Mouse (Mus musculus) lung, embryonic 16.5 days (tissue): ENCODE data around the gene Acot9. TPM values are rescaled to one million over a fixed set of nuclear protein-coding genes. Genes with fewer than 3 reads are reported as not detected.

ENCODE experiments used
- ATAC-seq: fragments of 200-750 bp; cut with Nextera tagmentation; 2 replicates; pipeline ENCODE4 v1.8.0; 2017; ENCODE audit warnings: low read depth, mild to moderate bottlenecking, moderate library complexity
- H3K27ac ChIP-seq: fragments of 300-500 bp; sonication (generic); 2 replicates; pipeline ENCODE4 v1.5.1; 2014; ENCODE audit warnings: mild to moderate bottlenecking, control low read depth, low read length
- H3K27me3 ChIP-seq: fragments of 300-500 bp; sonication (generic); 2 replicates; pipeline ENCODE4 v1.6.1; 2014; ENCODE audit warnings: low read depth, low read length, mixed read lengths; ENCODE audit not compliant: control insufficient read depth, insufficient read depth
- H3K36me3 ChIP-seq: fragments of 300-500 bp; sonication (generic); 2 replicates; pipeline ENCODE4 v1.6.1; 2014; ENCODE audit warnings: low read length; ENCODE audit not compliant: control insufficient read depth, insufficient read depth
- H3K4me1 ChIP-seq: fragments of 300-500 bp; sonication (generic); replicated peaks from 2 replicates; pipeline ENCODE4 v1.6.1; 2014; ENCODE audit warnings: low read length, mixed read lengths; ENCODE audit not compliant: control insufficient read depth, insufficient read depth
- H3K4me2 ChIP-seq: fragments of 300-500 bp; sonication (generic); 2 replicates; pipeline ENCODE4 v1.6.1; 2014; ENCODE audit warnings: low read depth, low read length, control low read depth
- H3K4me3 ChIP-seq: fragments of 300-500 bp; sonication (generic); 2 replicates; pipeline ENCODE4 v1.5.1; 2014; ENCODE audit warnings: mild to moderate bottlenecking, low read length, control low read depth
- H3K9ac ChIP-seq: fragments of 300-500 bp; sonication (generic); 2 replicates; pipeline ENCODE4 v1.6.1; 2014; ENCODE audit warnings: low read length, control low read depth
- H3K9me3 ChIP-seq: fragments of 300-500 bp; sonication (generic); 2 replicates; pipeline ENCODE4 v1.6.1; 2016; ENCODE audit warnings: low read length; ENCODE audit not compliant: control insufficient read depth
- WGBS: fragments of 180-500 bp; shearing (Covaris S2); extraction: QIAGEN DNeasy Blood & Tissue Kit; methylation state at CpG from one replicate; pipeline ENCODE4 v1.1.7; 2014; 5-methylcytosine and 5-hydroxymethylcytosine counted together
- polyA plus RNA-seq: library from polyadenylated mRNA; unstranded; fragments of >200 nt; fragmentation: Nextera tagmentation; extraction: Ambion mirVana; gene quantifications from 2 replicates; pipeline ENCODE4 v1.2.1, GENCODE M21; 2015

The Acot9 gene
- polyA plus RNA-seq: 51.8 and 52.2 TPM in 2 replicates

DNA sequence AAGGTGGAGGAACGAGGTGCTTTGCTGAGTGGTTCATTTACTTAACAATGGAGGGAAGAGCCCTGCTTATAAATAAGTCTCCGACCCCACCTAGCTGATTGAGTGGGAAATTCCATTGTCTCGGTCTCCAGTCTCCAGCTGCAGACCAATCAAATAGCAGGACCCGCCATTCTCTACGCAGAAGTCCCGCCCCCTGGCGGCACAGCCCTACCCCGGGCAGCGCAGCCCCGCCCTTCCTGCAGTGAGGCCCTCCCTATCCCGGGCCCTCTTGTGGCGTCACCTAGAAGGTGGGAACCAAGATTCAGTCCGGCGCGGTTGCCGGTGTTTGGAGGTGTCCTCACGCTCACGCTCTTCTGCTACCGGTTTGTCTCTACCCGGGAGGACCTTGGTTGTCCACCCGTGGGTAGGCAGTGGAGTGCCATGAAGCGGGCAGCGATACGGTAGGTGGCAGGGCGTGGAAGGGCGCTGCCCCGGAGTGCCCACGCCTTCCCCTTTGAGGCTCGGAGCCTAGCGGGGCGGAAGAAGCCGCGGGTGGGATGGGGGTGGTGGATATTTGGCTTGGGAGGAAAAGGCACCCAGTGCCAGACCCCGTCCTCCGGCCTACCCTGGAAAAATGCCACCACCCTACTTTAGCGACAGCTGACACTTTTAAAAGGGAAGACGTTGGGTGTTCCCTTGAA lies at the start of gene Acot9:
Gene Acot9, plus strand, starts transcription at position 209 of the 680 bp plus-strand sequence.
- Histone ChIP-seq H3K9ac (peak within 1 kb of the TSS; percentile 73), H3K36me3 (no peaks in the 10 kb centered on the region), H3K9me3 (no peaks in the 10 kb centered on the region), H3K27ac (peak within 1 kb of the TSS; percentile 85), H3K4me1 (no peaks in the 10 kb centered on the region), H3K27me3 (no peaks in the 10 kb centered on the region), H3K4me3 (peak within 1 kb of the TSS; percentile 66), H3K4me2 (peak within 1 kb of the TSS; percentile 45)
- ATAC-seq: peak; percentile 100
- WGBS: 26% methylated on average over 26 of the region's 37 CpGs

GRCm38 (mm10) chrX:155214291-155215136 lies 47.7 kb upstream of the Acot9 start:
- peaks cover 2% of the 10 kb centered on the region; the same call in 1 of the 2 replicates for H3K4me1 ChIP-seq
- no peaks in the 10 kb centered on the region for H3K9me3 ChIP-seq
- H3K4me3 ChIP-seq: peak overlapping the region; percentile 63; the same call in 1 of the 2 replicates
- no peak overlapping the region for H3K9ac ChIP-seq
- no peaks in the 10 kb centered on the region for H3K27me3 ChIP-seq
- H3K27ac ChIP-seq: no peak overlapping the region
- ATAC-seq: no peak; the same call in 1 of the 2 replicates
- H3K36me3 ChIP-seq: no peaks in the 10 kb centered on the region
- WGBS: 78% methylated on average over 5 of the region's 5 CpGs
- peak overlapping the region; percentile 55; the same call in 1 of the 2 replicates for H3K4me2 ChIP-seq

DNA sequence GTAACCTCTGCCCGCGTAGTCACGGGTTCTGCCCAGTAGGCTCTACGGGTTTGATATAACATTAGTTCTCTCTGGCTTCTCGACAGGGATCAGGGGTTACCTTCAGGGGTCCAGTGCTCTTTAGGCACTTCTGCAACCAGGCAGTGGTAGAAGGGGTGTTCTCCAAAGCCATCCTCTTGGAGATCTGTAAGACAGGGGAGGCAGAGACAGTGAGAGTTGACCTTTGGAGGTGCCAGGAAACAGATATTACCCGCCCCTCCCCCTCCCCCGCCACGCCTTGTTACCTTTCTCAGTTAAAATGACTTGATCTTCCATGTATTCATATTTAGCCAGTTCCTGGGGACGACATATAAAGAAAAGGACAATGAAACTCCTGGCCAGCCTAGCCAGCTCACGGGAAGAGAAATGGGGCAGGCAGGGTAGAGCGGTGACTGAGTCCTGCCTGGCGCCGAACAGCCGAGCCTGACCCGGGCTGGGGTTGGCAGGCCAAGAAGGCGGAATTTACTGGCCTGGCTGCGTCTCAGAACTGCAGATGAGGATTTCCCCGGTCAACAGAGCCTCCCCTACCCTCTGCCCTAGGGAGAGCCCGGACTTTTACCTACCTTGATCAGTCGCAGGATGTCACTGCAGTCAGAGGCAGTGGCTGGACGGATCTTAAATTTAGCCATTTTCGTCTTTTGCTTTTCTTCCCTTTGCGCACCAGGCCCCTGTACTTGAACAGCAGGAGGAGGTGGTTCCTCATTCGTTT lies 46.6 kb upstream of the Acot9 start:
- H3K4me3 ChIP-seq: peak overlapping the region; percentile 63
- no peaks in the 10 kb centered on the region for H3K36me3 ChIP-seq
- no peaks in the 10 kb centered on the region for H3K27me3 ChIP-seq
- peak overlapping the region; percentile 55 for H3K4me2 ChIP-seq
- ATAC-seq: peak; percentile 75
- peaks cover 2% of the 10 kb centered on the region; the same call in 1 of the 2 replicates for H3K4me1 ChIP-seq
- H3K9me3 ChIP-seq: no peaks in the 10 kb centered on the region
- 23% methylated on average over 22 of the region's 24 CpGs for WGBS
- H3K9ac ChIP-seq: peak overlapping the region; percentile 75
- peak overlapping the region; percentile 82 for H3K27ac ChIP-seq

DNA sequence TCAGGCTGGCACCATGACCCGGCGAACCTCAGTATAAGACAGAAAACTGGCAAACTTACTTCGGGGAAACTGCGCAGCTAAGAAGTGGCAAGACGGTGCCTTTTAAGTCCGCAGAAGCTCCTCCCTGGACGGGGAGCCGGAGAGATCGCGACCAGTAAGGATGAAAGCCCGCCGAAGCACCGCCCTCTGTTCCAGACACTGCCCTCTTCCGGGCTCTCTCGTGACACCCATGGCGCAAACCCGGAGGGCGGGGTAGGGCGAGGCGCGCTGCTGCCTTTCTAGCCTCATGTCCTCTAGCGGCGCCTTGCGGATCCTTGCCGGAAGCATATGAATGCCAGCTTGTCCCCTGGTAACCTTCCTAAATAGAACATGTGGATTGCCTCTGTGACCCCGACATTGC lies 46.0 kb upstream of the Acot9 start, which contains the start of gene Sat1:
Gene Sat1, minus strand, starts transcription at position 179 of the 400 bp plus-strand sequence.
- H3K4me1 ChIP-seq: peaks cover 2% of the 10 kb centered on the region; the same call in 1 of the 2 replicates
- H3K4me3 ChIP-seq: peak within 1 kb of the TSS; percentile 63
- peak; percentile 99 for ATAC-seq
- peak within 1 kb of the TSS; percentile 82 for H3K27ac ChIP-seq
- H3K36me3 ChIP-seq: no peaks in the 10 kb centered on the region
- H3K9ac ChIP-seq: peak within 1 kb of the TSS; percentile 75
- H3K9me3 ChIP-seq: no peaks in the 10 kb centered on the region
- peak within 1 kb of the TSS; percentile 55 for H3K4me2 ChIP-seq
- WGBS: 14% methylated on average over 19 of the region's 26 CpGs
- no peaks in the 10 kb centered on the region for H3K27me3 ChIP-seq

DNA sequence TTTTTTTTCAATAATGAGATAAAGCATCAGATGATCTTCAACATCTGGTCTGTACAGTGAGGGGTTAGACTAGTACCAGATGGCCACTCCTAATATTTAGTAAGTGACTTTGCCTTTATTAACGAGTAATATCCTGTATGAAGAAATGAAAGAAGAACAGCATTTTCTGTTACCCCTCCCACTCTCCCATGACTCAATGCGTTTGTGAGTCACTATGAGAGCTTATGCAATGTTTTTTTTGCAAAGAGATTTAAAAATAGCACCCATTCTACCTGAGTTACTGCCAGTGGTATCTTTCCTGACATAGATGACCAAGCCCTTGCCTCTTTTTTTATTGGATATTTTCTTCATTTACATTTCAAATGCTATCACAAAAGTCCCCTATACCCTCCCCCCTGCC lies 44.0 kb upstream of the Acot9 start:
- WGBS: 58% methylated on average over 2 of the region's 2 CpGs
- ATAC-seq: no peak

GRCm38 (mm10) chrX:155256856-155257255 lies 5.4 kb upstream of the Acot9 start:
- Histone ChIP-seq H3K27ac (no peak overlapping the region), H3K4me3 (no peak overlapping the region), H3K27me3 (no peaks in the 10 kb centered on the region), H3K9ac (no peak overlapping the region), H3K4me1 (no peaks in the 10 kb centered on the region), H3K9me3 (no peaks in the 10 kb centered on the region), H3K4me2 (no peak overlapping the region), H3K36me3 (no peaks in the 10 kb centered on the region)
- no peak for ATAC-seq

More for the DNA sequence above, 44.0 kb upstream of the Acot9 start:
- no peaks in the 10 kb centered on the region for H3K9me3 ChIP-seq
- no peak overlapping the region for H3K4me2 ChIP-seq
- H3K9ac ChIP-seq: no peak overlapping the region
- H3K27ac ChIP-seq: no peak overlapping the region
- peaks cover 2% of the 10 kb centered on the region; the same call in 1 of the 2 replicates for H3K4me1 ChIP-seq
- H3K4me3 ChIP-seq: no peak overlapping the region
- no peaks in the 10 kb centered on the region for H3K36me3 ChIP-seq
- H3K27me3 ChIP-seq: no peaks in the 10 kb centered on the region

DNA sequence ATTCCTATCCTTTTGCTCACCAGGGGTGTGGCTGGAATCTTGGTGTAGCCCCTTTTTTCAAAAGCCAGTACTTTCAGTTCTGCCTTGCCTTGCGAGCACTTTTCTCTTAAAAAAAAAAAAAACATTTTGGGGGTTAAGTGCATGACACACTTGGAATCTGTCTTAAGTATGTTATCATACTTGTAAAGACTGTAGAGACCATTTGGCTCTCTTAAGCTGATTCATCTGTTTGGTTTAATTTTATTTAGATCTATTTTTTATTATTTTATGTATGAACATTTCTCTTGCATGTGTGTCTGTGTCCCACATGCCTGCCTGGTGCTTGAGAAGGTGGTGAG lies 641 bp downstream of the Acot9 start:
- Histone ChIP-seq H3K27me3 (no peaks in the 10 kb centered on the region), H3K9me3 (no peaks in the 10 kb centered on the region), H3K36me3 (no peaks in the 10 kb centered on the region), H3K4me3 (peak overlapping the region; percentile 66), H3K4me1 (no peaks in the 10 kb centered on the region), H3K9ac (peak overlapping the region; percentile 73), H3K4me2 (peak overlapping the region; percentile 43), H3K27ac (peak overlapping the region; percentile 85)
- 25% methylated on average over 1 of the region's 1 CpGs for WGBS
- ATAC-seq: no peak

DNA sequence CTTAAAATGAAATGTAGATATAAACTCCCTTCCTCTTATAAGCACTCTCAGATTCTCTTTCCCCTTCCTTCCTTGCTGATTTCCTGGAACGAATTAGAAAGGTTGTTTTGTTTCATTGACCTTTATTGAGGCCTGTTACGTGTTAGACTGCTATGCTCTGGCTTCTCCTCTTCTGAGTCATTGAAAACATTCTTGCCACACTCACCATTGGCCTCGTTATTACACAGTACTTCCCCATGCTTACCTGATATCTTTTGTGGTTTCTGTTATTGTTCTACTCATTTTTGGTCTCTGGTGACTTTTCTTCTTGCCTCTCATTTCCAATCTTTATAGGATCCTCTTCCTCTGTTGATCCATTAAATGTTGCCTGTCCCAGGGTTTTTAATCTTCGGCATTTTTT lies 16.2 kb downstream of the Acot9 start:
- no peak overlapping the region for H3K4me3 ChIP-seq
- H3K36me3 ChIP-seq: 0 out of 2 replicates have a peak, but pooled peaks cover 5% of the 10 kb centered on the region
- no peak overlapping the region for H3K9ac ChIP-seq
- no peak for ATAC-seq
- H3K27ac ChIP-seq: no peak overlapping the region
- 74% methylated on average over 4 of the region's 4 CpGs for WGBS
- H3K4me1 ChIP-seq: no peaks in the 10 kb centered on the region
- no peaks in the 10 kb centered on the region for H3K9me3 ChIP-seq
- no peak overlapping the region for H3K4me2 ChIP-seq
- H3K27me3 ChIP-seq: no peaks in the 10 kb centered on the region
